Mouse (Mus musculus): ENCODE data around the gene Fads2.

GRCm38 (mm10) chr19:10062292-10062691 is 39.3 kb downstream of the Fads2 start:
- TF ChIP-seq EP300 (IDR thresholded peaks at IDR 0.05; ENCODE audit: low read depth) (no peak), CTCF (IDR thresholded peaks at IDR 0.05; ENCODE audit: low read depth) (no peak)

Measured in liver, embryonic 14.5 days (tissue).